In the genomic region with DNA sequence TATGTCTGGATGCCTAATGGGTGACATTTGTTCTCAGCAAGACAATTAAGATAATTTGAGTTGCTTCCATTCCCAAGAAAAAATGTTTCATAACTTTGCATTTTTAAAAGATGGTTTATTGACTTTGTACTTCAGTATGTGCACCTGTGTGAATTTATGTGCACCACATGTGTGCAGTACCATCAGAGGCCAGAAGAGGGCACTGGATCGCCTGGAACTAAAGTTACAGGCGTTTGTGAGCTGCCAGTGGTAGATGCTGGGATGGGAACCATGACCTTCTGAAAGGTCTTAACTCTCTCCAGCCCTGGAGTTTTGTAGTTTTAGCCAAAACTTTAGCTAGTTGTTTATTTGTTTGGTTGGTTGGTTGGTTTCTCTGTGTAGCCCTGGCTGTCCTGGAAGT, we compare ENCODE assay signal across 18 mouse cellular contexts. TPM values are rescaled to one million over a fixed set of nuclear protein-coding genes. Genes with fewer than 3 reads are reported as not detected.
DNase-seq lines count a peak whose midpoint lies in the region; ATAC-seq and TF ChIP-seq lines count a peak whose summit lies in the region.
"Had no signal": no experiment of that assay in that cellular context is flagged by ENCODE, and none has a peak within 500 bp of the region (broad histone marks: within the 10 kb centered on the region; RNA-seq: fewer than 3 reads in every experiment).

No protein-coding gene starts in this region.

- no peaks in the 10 kb centered on the region for H3K79me2 ChIP-seq in heart, adult 2 months (replicated peaks; ENCODE audit: control insufficient read depth, insufficient read depth, low read length)

- no peak for DNase-seq in heart, adult 2 months
- no peak for DNase-seq in heart, adult 18-20 months
- DNase-seq in liver, postnatal 0 days: no peak
- no peak for DNase-seq in liver, embryonic 11.5 days (ENCODE audit: low spot score)
- peak; percentile 42 for DNase-seq in ES-CJ7 (ENCODE audit: low read depth, low spot score)
- no peak for DNase-seq in brain, embryonic 14.5 days (ENCODE audit: low read depth)
- no peak for DNase-seq in cerebellum, postnatal 14 days
- DNase-seq: adrenal gland, postnatal 36 days; cerebellum, adult 2 months; gastrocnemius, postnatal 25 days; right cerebral cortex, adult 18-20 months; thymus, postnatal 36 days had no signal

- WGBS in heart, adult 2 months: 44% methylated on average over 2 of the region's 2 CpGs
- 59% methylated on average over 2 of the region's 2 CpGs for WGBS in liver, postnatal 0 days (ENCODE audit: insufficient replicate concordance)
- WGBS in liver, embryonic 11.5 days: 48% methylated on average over 2 of the region's 2 CpGs

- no peaks in the 10 kb centered on the region for H3K27me3 ChIP-seq in heart, adult 2 months (ENCODE audit: control insufficient read depth, insufficient read depth, low read length)
- H3K27me3 ChIP-seq in liver, postnatal 0 days (ENCODE audit: insufficient read depth, low read length): no peaks in the 10 kb centered on the region
- H3K27me3 ChIP-seq in liver, embryonic 11.5 days (replicated peaks; ENCODE audit: control insufficient read depth, insufficient read depth, low read length): no peaks in the 10 kb centered on the region
- H3K27me3 ChIP-seq: limb, embryonic 15.5 days; neural tube, embryonic 12.5 days had no signal

- H3K4me3 ChIP-seq in heart, adult 2 months: no peak overlapping the region
- H3K4me3 ChIP-seq in liver, postnatal 0 days (ENCODE audit: low read depth, low read length): no peak overlapping the region
- no peak overlapping the region for H3K4me3 ChIP-seq in liver, embryonic 11.5 days (ENCODE audit: low read depth, low read length)
- H3K4me3 ChIP-seq: embryonic facial prominence, embryonic 10.5 days; heart, embryonic 10.5 days; limb, embryonic 15.5 days; lung, embryonic 15.5 days; neural tube, embryonic 12.5 days had no signal

- TF ChIP-seq POLR2A in heart, adult 2 months (IDR thresholded peaks at IDR 0.05; ENCODE audit: insufficient read depth, low read depth, low read length): no peak
- TF ChIP-seq POLR2A in brain, embryonic 14.5 days (IDR thresholded peaks at IDR 0.05; ENCODE audit: borderline replicate concordance, extremely low read depth, insufficient read depth, insufficient read length, poor library complexity, severe bottlenecking): no peak

- no peak overlapping the region for H3K9ac ChIP-seq in heart, adult 2 months (ENCODE audit: low read depth, low read length)
- no peak overlapping the region for H3K9ac ChIP-seq in liver, postnatal 0 days (replicated peaks)
- H3K9ac ChIP-seq in liver, embryonic 11.5 days (ENCODE audit: low read depth, low read length): no peak overlapping the region
- H3K9ac ChIP-seq: limb, embryonic 15.5 days; lung, embryonic 15.5 days; neural tube, embryonic 12.5 days had no signal

- H3K36me3 ChIP-seq in heart, adult 2 months (ENCODE audit: control insufficient read depth, insufficient read depth, low read length): no peaks in the 10 kb centered on the region
- no peaks in the 10 kb centered on the region for H3K36me3 ChIP-seq in liver, postnatal 0 days (replicated peaks; ENCODE audit: insufficient read depth, low read length)
- no peaks in the 10 kb centered on the region for H3K36me3 ChIP-seq in liver, embryonic 11.5 days (ENCODE audit: control insufficient read depth, insufficient read depth, low read length)
- H3K36me3 ChIP-seq: embryonic facial prominence, embryonic 10.5 days; heart, embryonic 10.5 days; limb, embryonic 15.5 days; lung, embryonic 15.5 days; neural tube, embryonic 12.5 days had no signal

- ATAC-seq in liver, postnatal 0 days: no peak
- no peak for ATAC-seq in liver, embryonic 11.5 days (replicated peaks; ENCODE audit: low FRiP score)

- peak; percentile 39 for TF ChIP-seq CTCF in heart, adult 2 months (IDR thresholded peaks at IDR 0.05)
- peak; percentile 46 for TF ChIP-seq CTCF in liver, postnatal 0 days (IDR thresholded peaks at IDR 0.05; ENCODE audit: low read depth)
- TF ChIP-seq CTCF in brain, embryonic 14.5 days (IDR thresholded peaks at IDR 0.05; ENCODE audit: borderline replicate concordance, extremely low read depth, insufficient read depth, insufficient read length): peak; percentile 41; the same call in 1 of the 2 replicates

- TF ChIP-seq EP300 in heart, adult 2 months (IDR thresholded peaks at IDR 0.05; ENCODE audit: insufficient read depth, low read depth, low read length): no peak
- no peak for TF ChIP-seq EP300 in liver, postnatal 0 days (IDR thresholded peaks at IDR 0.05; ENCODE audit: low read depth)

- no peaks in the 10 kb centered on the region for H3K4me1 ChIP-seq in heart, adult 2 months (ENCODE audit: control insufficient read depth, insufficient read depth, low read length)
- no peaks in the 10 kb centered on the region for H3K4me1 ChIP-seq in liver, postnatal 0 days (ENCODE audit: insufficient read depth)
- H3K4me1 ChIP-seq in liver, embryonic 11.5 days (replicated peaks; ENCODE audit: control insufficient read depth, insufficient read depth, low read length): no peaks in the 10 kb centered on the region
- H3K4me1 ChIP-seq: neural tube, embryonic 12.5 days had no signal

- H3K4me2 ChIP-seq in liver, postnatal 0 days (ENCODE audit: low read depth, low read length): no peak overlapping the region
- H3K4me2 ChIP-seq in liver, embryonic 11.5 days: no peak overlapping the region
- H3K4me2 ChIP-seq: limb, embryonic 15.5 days; lung, embryonic 15.5 days; midbrain, embryonic 11.5 days; neural tube, embryonic 12.5 days had no signal

- intact Hi-C loops in heart, adult 2 months (cut with DNase I): no loop called here

- peaks cover 13% of the 10 kb centered on the region for H3K9me3 ChIP-seq in liver, postnatal 0 days (ENCODE audit: low read length)
- peaks cover 7% of the 10 kb centered on the region for H3K9me3 ChIP-seq in liver, embryonic 11.5 days (ENCODE audit: control insufficient read depth, low read length)
- H3K9me3 ChIP-seq: lung, embryonic 15.5 days had no signal

- no peak overlapping the region for H3K27ac ChIP-seq in heart, adult 2 months
- no peak overlapping the region for H3K27ac ChIP-seq in liver, postnatal 0 days (ENCODE audit: low read depth)
- no peak overlapping the region for H3K27ac ChIP-seq in liver, embryonic 11.5 days (ENCODE audit: low read depth, low read length)
- H3K27ac ChIP-seq: embryonic facial prominence, embryonic 10.5 days; heart, embryonic 10.5 days; limb, embryonic 15.5 days; lung, embryonic 15.5 days; neural tube, embryonic 12.5 days had no signal

RNA-seq across cellular contexts. Expression of gene Pcsk6, which starts 18.3 kb away (rescaled TPM):
- 10 to 100 TPM; 36.0 to 44.0 TPM for total RNA-seq in heart, adult 2 months (2021)
- 27.9 and 41.2 TPM in 2 replicates for polyA plus RNA-seq in heart, adult 2 months (2012; rRNA removed)
- total RNA-seq in heart, adult 18-20 months (2021): 10 to 100 TPM; 34.8 to 36.9 TPM
- 3.6 and 4.7 TPM in 2 replicates for polyA plus RNA-seq in liver, postnatal 0 days (2015; fragmentation: Nextera tagmentation; extraction: Ambion mirVana)
- 1.3 and 1.8 TPM in 2 replicates for polyA plus RNA-seq in liver, embryonic 11.5 days (2014; fragmentation: Nextera tagmentation; extraction: Ambion mirVana)
- polyA plus RNA-seq in brain, embryonic 14.5 days (2012; rRNA removed): 3.8 and 6.5 TPM in 2 replicates
